Mouse (Mus musculus) retina, postnatal 7 days (tissue): ENCODE results near the gene Nepn.
A peak's percentile ranks its signal among the peaks of the same experiment; 100 is the strongest.

Experiments used
- DNase-seq: peaks from one replicate; pipeline ENCODE4 v3.0.0-alpha.2; 2012; ENCODE audit warnings: low read depth, low spot score

Gene Nepn

DNA sequence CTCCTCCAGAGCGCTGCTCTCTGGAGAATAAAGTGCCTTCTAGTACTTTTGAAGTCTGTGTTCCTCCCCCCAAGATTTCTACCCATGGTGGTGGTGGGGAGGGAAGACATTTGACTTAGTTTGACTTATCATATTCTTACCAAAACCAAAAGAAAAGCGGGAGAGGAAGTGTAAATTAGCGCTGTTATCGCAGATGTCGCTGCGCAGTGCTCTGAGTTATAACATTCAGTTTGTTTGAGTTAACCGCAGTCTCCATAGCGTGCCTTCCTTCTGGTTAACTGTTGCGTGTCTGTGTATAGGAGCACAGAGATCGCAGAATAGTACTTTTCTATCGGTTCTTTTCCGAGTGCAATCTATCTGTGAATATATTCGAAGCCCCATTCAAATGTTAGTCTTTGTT lies 16.4 kb downstream of the Nepn start:
- DNase-seq, result no peak

DNA sequence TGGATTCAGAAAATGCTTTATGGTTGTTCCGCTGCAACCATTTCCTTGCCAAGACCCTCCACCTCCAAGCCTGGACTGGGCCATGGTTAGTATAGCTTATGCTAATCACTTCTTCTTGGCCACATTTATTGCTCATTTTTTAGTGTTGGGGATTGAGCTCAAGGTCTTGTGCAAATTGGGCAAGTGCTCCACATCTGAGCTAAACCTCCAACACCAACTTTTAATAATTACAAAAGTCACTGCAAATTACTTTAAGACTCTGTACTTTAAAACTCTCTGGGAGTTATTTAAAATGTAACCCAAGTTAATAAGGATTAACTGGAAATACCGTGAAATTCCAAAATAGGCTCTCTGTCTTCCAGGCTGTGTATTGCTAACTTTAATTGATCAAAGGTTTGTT lies 18.8 kb downstream of the Nepn start:
- no peak for DNase-seq

DNA sequence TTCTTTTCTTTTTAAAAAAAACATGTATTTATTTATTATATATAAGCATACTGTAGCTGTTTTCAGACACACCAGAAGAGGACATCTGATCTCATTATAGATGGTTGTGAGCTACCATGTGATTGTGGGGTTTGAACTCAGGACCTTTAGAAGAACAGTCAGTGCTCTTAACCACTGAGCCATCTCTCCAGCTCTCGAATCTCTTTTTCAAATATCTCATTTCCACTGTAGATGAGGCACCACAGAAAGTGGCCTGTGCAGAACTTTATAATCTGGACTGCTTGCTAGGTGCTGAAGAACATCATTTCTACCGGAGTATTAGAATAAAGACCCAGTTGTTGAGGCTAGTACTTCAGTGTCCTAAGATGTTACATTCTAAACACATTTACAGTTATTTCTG lies 26.2 kb downstream of the Nepn start:
- no peak for DNase-seq

DNA sequence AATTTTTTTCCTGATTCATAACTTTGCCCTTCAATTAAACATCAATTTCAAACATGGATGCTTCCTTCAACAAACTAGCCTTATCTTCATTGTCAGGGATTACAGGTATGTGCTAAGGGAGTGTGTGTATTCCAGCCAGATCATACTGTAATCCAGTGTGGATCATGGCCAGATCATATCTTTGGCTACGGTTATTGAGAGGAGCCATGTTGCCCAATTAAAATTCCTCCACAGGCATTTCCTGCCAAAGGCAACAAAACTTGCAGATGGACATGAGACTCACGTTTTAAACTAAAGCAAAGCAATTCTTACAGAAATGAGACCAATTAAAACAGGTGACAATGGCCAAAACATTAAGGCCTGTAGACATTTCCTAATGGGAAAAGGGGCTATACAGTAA lies 27.7 kb downstream of the Nepn start:
- DNase-seq, result no peak

- peak; percentile 96 for DNase-seq
These were observed 28.7 kb downstream of the Nepn start, which contains the start of gene Nus1 for GRCm38 (mm10) chr10:52417299-52417997. TSS of gene Nus1 (plus strand) at chr10:52417547.

DNA sequence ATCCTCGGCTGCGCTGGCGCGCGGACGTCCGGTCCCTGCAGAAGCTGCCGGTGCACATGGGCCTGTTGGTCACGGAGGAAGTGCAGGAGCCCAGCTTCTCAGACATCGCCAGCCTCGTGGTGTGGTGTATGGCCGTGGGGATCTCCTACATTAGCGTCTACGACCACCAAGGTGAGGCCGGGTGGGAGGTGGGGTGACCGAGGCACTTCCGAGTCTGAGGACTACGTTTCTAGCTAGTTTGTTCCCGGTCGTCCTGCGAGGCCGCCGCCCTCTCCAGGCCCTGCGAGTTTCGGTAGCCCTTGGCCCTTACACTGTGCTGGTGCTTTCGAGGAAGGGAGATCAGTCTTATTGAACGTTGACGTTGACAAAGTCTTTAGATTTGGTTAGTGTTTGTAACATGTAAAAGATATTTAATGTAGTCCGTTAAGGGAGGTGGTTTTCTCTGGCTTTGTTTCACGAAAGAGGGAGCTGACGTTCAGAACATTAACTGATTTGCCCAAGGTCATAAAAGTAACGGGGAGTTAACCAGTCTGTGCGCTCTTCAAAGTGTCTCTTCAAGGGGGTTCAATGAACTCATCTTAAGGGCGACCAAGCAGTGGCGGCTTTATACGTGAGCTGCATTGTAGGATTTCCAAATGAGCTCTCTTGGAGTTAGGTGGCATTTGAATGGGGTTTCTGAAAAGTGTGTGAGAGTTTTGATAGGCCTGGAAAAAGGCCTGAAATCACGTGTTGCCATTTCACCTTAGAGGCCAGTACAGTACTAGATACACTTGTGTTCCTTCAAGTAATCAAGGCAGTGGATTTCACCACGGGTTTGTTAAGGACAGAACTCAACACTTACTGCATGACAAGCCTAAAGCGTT lies 29.5 kb downstream of the Nepn start:
- DNase-seq, result no peak

DNA sequence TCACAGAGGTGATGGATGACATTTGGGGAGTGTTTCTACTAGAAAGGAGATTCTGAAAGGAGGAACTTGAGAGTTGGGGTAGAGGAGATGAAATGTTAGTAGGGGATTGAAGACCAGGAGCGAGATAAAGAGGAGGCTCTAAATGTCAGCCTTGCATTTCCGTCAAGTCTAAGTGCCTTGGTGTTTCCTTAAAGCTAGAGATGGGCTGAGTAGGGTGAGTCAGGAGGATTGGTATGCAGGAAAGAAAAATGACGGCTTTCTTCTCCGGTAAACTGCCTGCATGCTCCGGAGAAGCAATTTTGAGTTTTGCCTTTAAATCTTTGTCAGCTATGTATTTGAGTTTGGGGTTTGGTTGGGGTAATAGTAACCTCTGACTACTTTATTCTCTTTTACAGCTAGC lies 30.2 kb downstream of the Nepn start:
- DNase-seq, result no peak

GRCm38 (mm10) chr10:52419402-52419801 lies 30.6 kb downstream of the Nepn start:
- no peak for DNase-seq

- DNase-seq, result no peak
These were observed 31.8 kb downstream of the Nepn start for GRCm38 (mm10) chr10:52420526-52420925.

DNA sequence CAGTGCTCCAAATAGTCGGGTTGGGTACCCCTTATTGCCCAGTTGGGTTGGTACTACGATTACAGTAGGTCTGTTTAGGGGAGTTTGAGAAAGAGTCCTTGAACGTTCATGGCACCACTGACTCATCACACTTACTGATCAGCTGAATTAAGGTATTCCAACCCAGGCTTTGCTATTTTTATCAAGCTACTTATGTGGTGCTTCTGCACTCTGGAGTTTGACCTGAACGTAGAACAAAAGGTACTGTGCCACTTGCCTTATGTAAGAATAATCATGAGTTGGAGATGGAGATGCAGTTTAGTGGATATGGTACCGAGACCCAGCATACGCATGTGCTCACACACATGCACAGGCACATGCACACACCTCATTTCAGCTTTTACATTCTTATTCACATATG lies 32.9 kb downstream of the Nepn start:
- DNase-seq, result no peak

DNA sequence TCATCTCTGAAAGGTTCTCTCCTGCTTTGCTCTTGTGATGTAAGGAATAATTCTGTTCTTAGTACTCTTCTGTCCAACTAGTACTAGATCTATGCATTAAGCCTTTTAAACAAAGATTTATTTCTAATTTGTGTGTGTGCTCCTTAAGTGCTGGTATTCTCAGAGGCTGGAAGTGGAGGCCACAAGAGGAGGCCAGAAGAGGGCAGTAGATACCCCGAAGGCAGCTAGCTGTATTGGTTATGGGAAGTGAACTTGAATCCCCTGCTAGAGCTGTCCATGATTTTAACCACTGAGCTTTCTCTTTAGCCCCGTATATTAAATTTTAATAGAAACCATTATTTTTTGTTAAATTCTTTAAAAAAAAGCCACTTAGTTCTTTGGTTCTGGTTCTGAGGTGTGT lies 34.3 kb downstream of the Nepn start:
- no peak for DNase-seq

- no peak for DNase-seq
These were observed 37.7 kb downstream of the Nepn start for GRCm38 (mm10) chr10:52426314-52426980.

GRCm38 (mm10) chr10:52427634-52428415 lies 39.1 kb downstream of the Nepn start:
- DNase-seq, result no peak

DNA sequence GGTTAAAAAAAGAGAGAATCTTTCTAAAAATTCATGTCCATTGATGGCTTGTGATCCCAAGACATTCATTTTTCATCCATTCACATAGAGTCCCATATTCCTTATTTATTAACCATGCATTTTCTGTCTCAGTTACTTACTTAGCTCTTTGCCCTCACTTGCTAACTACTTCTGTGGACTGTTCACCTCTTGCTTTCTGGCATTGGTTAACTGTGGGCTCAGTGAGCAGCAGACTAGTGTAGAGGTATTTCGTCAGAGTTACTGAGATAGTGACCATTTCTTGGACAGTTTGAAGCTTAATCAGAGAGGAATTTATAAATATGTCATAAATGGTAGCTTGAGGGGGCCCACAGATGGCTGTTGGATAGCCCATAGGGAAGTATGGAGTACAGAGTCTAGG lies 42.2 kb downstream of the Nepn start:
- no peak for DNase-seq

- DNase-seq, result no peak
These were observed 46.1 kb downstream of the Nepn start for GRCm38 (mm10) chr10:52434836-52435235.
